ENCODE assay signal across 8 mouse cellular contexts in the genomic region with DNA sequence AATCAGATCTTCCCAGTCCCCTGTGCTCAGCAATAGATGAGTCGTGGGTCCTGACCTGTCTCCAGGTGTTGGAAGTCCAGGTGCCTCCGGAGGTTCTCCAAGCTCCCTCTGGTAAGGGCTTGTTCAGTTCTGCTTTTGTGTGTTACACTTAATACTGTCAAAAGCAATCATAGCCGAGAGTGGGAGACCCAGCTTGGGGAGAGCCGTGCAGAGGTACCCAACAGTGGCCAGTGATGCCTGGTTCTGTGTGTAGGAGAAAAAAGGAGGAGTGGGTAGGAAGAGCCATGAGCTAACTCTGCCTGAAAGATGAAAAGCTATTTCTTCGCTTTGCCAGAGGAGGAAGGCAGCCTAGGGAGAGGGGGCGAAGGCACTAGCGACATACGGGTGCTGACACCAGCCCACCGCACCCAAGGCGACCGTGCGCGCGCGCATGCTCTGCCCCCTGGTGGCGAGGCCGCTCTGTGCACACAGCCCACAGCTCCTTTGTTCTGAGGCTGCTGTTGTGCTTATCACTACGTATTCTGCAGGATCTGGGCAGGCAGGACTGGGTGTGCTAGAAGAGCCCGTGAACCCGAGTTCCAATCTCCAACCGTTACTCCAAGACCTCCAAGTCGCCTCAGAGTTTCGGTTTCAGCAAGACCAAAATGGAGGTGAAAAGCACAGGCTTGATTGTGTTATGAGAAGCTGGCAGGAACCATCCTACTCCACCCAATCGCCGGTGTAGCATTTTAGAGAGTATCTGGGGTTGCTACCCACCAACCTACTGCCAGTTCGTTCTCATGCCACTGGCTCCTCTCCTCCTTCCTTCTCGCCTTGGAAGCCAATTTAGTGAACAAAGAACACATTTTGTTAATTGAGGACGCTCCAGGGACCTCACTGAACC. TPM values are rescaled to one million over a fixed set of nuclear protein-coding genes. Genes with fewer than 3 reads are reported as not detected.
DNase-seq lines count a peak whose midpoint lies in the region; ATAC-seq and TF ChIP-seq lines count a peak whose summit lies in the region.

No protein-coding gene starts in this region.

- H3K79me2 ChIP-seq in heart, adult 2 months (replicated peaks; ENCODE audit: control insufficient read depth, insufficient read depth, low read length): no peaks in the 10 kb centered on the region

- TF ChIP-seq POLR2A in heart, adult 2 months (IDR thresholded peaks at IDR 0.05; ENCODE audit: insufficient read depth, low read depth, low read length): no peak

- H3K36me3 ChIP-seq in embryonic facial prominence, embryonic 10.5 days (replicated peaks): no peaks in the 10 kb centered on the region
- H3K36me3 ChIP-seq in heart, adult 2 months (ENCODE audit: control insufficient read depth, insufficient read depth, low read length): no peaks in the 10 kb centered on the region
- H3K36me3 ChIP-seq in limb, embryonic 12.5 days: no peaks in the 10 kb centered on the region
- H3K36me3 ChIP-seq in midbrain, embryonic 15.5 days (replicated peaks): no peaks in the 10 kb centered on the region

- peak; percentile 51 for DNase-seq in 3134 (ENCODE audit: extremely low read depth, insufficient read length, low spot score)
- peak; percentile 88 for DNase-seq in adrenal gland, postnatal 10 days
- peak; percentile 93 for DNase-seq in embryonic facial prominence, embryonic 10.5 days (ENCODE audit: low spot score)
- DNase-seq in heart, adult 2 months: peak; percentile 53 to 77
- peak; percentile 25 to 59 for DNase-seq in kidney, adult 8-10 months
- peak; percentile 21 to 66 for DNase-seq in spleen, adult 18-20 months

- H3K4me1 ChIP-seq in embryonic facial prominence, embryonic 10.5 days: peaks cover 23% of the 10 kb centered on the region
- H3K4me1 ChIP-seq in heart, adult 2 months (ENCODE audit: control insufficient read depth, insufficient read depth, low read length): no peaks in the 10 kb centered on the region
- H3K4me1 ChIP-seq in limb, embryonic 12.5 days (replicated peaks): peaks cover 7% of the 10 kb centered on the region
- H3K4me1 ChIP-seq in midbrain, embryonic 15.5 days: peaks cover 38% of the 10 kb centered on the region

- peak overlapping the region; percentile 66 for H3K4me2 ChIP-seq in limb, embryonic 12.5 days
- peak overlapping the region; percentile 57 for H3K4me2 ChIP-seq in midbrain, embryonic 15.5 days

- peak overlapping the region; percentile 80 for H3K27ac ChIP-seq in embryonic facial prominence, embryonic 10.5 days (replicated peaks)
- no peak overlapping the region for H3K27ac ChIP-seq in heart, adult 2 months
- H3K27ac ChIP-seq in limb, embryonic 12.5 days: no peak overlapping the region
- peak overlapping the region; percentile 90 for H3K27ac ChIP-seq in midbrain, embryonic 15.5 days

- 0 out of 2 replicates have a peak, but pooled peaks have one; percentile 23 for TF ChIP-seq EP300 in heart, adult 2 months (IDR thresholded peaks at IDR 0.05; ENCODE audit: insufficient read depth, low read depth, low read length)

- no peak overlapping the region for H3K9ac ChIP-seq in heart, adult 2 months (ENCODE audit: low read depth, low read length)
- H3K9ac ChIP-seq in limb, embryonic 12.5 days (replicated peaks): peak overlapping the region; percentile 52
- peak overlapping the region; percentile 44 for H3K9ac ChIP-seq in midbrain, embryonic 15.5 days

- intact Hi-C loops in heart, adult 2 months (cut with DNase I): loop anchor here (1.0 to 2.0 kb wide), 2 partner anchors 162 to 487 kb away; a partner anchor contains a TSS

- peak; percentile 90 for ATAC-seq in limb, embryonic 12.5 days (ENCODE audit: insufficient number of reproducible peaks, insufficient read depth, low FRiP score, low TSS enrichment, low read depth)
- peak; percentile 93 for ATAC-seq in midbrain, embryonic 15.5 days (replicated peaks)

- peaks cover 35% of the 10 kb centered on the region for H3K27me3 ChIP-seq in embryonic facial prominence, embryonic 10.5 days (replicated peaks; ENCODE audit: low read depth, poor library complexity, severe bottlenecking)
- no peaks in the 10 kb centered on the region for H3K27me3 ChIP-seq in heart, adult 2 months (ENCODE audit: control insufficient read depth, insufficient read depth, low read length)
- peaks cover 21% of the 10 kb centered on the region for H3K27me3 ChIP-seq in limb, embryonic 12.5 days
- H3K27me3 ChIP-seq in midbrain, embryonic 15.5 days (replicated peaks): no peaks in the 10 kb centered on the region

- TF ChIP-seq CTCF in heart, adult 2 months (IDR thresholded peaks at IDR 0.05): no peak; the same call in 1 of the 2 replicates

- no peaks in the 10 kb centered on the region for H3K9me3 ChIP-seq in embryonic facial prominence, embryonic 10.5 days
- no peaks in the 10 kb centered on the region for H3K9me3 ChIP-seq in limb, embryonic 12.5 days
- H3K9me3 ChIP-seq in midbrain, embryonic 15.5 days: no peaks in the 10 kb centered on the region

- peak overlapping the region; percentile 51 for H3K4me3 ChIP-seq in embryonic facial prominence, embryonic 10.5 days
- no peak overlapping the region for H3K4me3 ChIP-seq in heart, adult 2 months
- H3K4me3 ChIP-seq in limb, embryonic 12.5 days (replicated peaks): peak overlapping the region; percentile 34
- peak overlapping the region; percentile 30 for H3K4me3 ChIP-seq in midbrain, embryonic 15.5 days

- WGBS in embryonic facial prominence, embryonic 10.5 days: 14% methylated on average over 28 of the region's 28 CpGs
- WGBS in heart, adult 2 months: 13% methylated on average over 28 of the region's 28 CpGs
- WGBS in limb, embryonic 12.5 days: 14% methylated on average over 28 of the region's 28 CpGs
- WGBS in midbrain, embryonic 15.5 days: 12% methylated on average over 28 of the region's 28 CpGs

RNA-seq across cellular contexts. Expression of a gene that starts 37.9 kb away (rescaled TPM):
- total RNA-seq in adrenal gland, postnatal 10 days (2021): under 1 TPM; 0.30 to 0.82 TPM
- polyA plus RNA-seq in embryonic facial prominence, embryonic 10.5 days (2016; fragmentation: Nextera tagmentation; extraction: Ambion mirVana): 0.05 TPM in 1 of 2 replicates, not detected in the other
- total RNA-seq in heart, adult 2 months (2021): not detected
- polyA plus RNA-seq in heart, adult 2 months (2012; rRNA removed): 0.03 and 0.37 TPM in 2 replicates
- 0.21 TPM in 1 of 2 replicates, not detected in the other for polyA plus RNA-seq in limb, embryonic 12.5 days (2016; fragmentation: Nextera tagmentation; extraction: Ambion mirVana)
- not detected in 2 replicates for polyA plus RNA-seq in midbrain, embryonic 15.5 days (2015; fragmentation: Nextera tagmentation; extraction: Ambion mirVana)

RNA-seq across cellular contexts. Expression of a gene that starts 43.1 kb away (rescaled TPM):
- 10 to 100 TPM; 23.9 to 26.5 TPM for total RNA-seq in adrenal gland, postnatal 10 days (2021)
- 102 and 106 TPM in 2 replicates for polyA plus RNA-seq in embryonic facial prominence, embryonic 10.5 days (2016; fragmentation: Nextera tagmentation; extraction: Ambion mirVana)
- 10 to 100 TPM; 10.0 to 13.3 TPM for total RNA-seq in heart, adult 2 months (2021)
- 11.8 and 13.8 TPM in 2 replicates for polyA plus RNA-seq in heart, adult 2 months (2012; rRNA removed)
- polyA plus RNA-seq in limb, embryonic 12.5 days (2016; fragmentation: Nextera tagmentation; extraction: Ambion mirVana): 81.9 and 83.3 TPM in 2 replicates
- polyA plus RNA-seq in midbrain, embryonic 15.5 days (2015; fragmentation: Nextera tagmentation; extraction: Ambion mirVana): 40.4 and 48.3 TPM in 2 replicates

RNA-seq across cellular contexts. Expression of a gene that starts 59.9 kb away (rescaled TPM):
- total RNA-seq in adrenal gland, postnatal 10 days (2021): 10 to 100 TPM; 25.0 to 29.1 TPM
- 32.2 and 33.1 TPM in 2 replicates for polyA plus RNA-seq in embryonic facial prominence, embryonic 10.5 days (2016; fragmentation: Nextera tagmentation; extraction: Ambion mirVana)
- total RNA-seq in heart, adult 2 months (2021): 10 to 100 TPM; 22.8 to 23.9 TPM
- polyA plus RNA-seq in heart, adult 2 months (2012; rRNA removed): 70.3 and 92.8 TPM in 2 replicates
- polyA plus RNA-seq in limb, embryonic 12.5 days (2016; fragmentation: Nextera tagmentation; extraction: Ambion mirVana): 39.8 and 42.0 TPM in 2 replicates
- polyA plus RNA-seq in midbrain, embryonic 15.5 days (2015; fragmentation: Nextera tagmentation; extraction: Ambion mirVana): 21.3 and 23.8 TPM in 2 replicates

Comparison
In these comparisons a context has a peak if more than half of its experiments do, and no peak if none do; other contexts are left out.
1. DNase-seq: peak in every context shown above with its lines; median percentile 93 in embryonic facial prominence, embryonic 10.5 days; 88 in adrenal gland, postnatal 10 days; 65 in heart, adult 2 months; 51 in 3134; 44 in spleen, adult 18-20 months; 42 in kidney, adult 8-10 months.
2. H3K27ac ChIP-seq: peak in embryonic facial prominence, embryonic 10.5 days (single experiment) and midbrain, embryonic 15.5 days (single experiment); none in heart, adult 2 months (single experiment) and limb, embryonic 12.5 days (single experiment).